Mouse (Mus musculus): Measurements from ENCODE around the gene Gm364. TPM values are rescaled to one million over a fixed set of nuclear protein-coding genes. Genes with fewer than 3 reads are reported as not detected.

Gene Gm364
- total RNA-seq (2021), result not detected
- long read RNA-seq, experiment 1, result 0 reads
- long read RNA-seq, experiment 2, result 0 reads

GRCm38 (mm10) chrX:57408769-57409168 is at the start of gene Gm364:
Gene Gm364 (plus strand): TSS chrX:57409154.
- DNase-seq, result no peak

- DNase-seq, result no peak
These were observed 49.6 kb upstream of the Gm364 start for GRCm38 (mm10) chrX:57359316-57359715.

DNA sequence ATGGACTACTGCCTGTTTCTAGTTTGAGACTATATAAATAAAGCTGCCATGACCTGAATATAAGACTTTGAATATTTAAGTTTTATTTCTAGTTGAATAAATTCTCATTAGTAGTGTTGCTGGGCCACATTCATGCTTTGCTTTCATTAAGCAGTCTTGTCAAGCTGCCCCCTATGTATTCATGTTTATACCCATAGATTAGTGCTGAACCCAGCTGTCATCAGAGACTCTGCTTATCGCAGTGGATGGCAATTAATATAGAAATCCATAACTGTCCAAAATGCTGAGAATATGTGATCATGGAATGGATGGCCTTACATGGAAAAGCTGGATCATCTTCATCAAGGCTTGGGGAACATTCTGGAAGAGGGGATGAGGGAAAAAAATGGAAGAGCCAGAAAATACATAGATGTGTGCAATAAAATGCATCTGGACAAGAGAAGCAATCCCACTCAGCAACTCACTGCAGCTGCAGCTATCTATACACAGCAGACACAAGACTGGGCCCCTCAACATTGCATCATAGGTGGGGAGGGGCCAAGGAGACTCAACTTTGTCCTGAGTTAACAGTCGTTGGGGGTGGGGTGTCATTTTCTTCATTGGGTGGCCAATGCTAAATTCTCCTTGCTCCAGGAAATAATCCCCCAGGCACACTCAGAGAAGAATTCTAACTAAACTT is 43.9 kb upstream of the Gm364 start:
- no peak for DNase-seq

DNA sequence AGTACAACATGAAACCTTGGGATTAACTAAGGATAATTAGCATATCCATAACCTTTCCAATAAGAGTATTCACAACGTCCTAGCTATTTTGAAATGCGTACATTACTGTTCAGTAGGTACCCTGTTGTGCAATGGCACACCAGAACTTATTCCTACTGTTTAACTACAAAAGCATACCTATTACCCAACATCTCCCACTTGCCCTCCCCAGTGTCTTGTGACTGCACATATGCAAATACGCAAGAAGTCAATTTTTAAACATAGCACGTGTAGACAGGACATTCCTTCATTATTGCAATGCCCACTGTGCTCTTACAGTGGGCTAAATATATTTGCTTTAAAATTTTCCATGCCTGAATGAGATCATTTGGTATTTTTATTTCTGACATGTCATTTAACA is 36.0 kb upstream of the Gm364 start:
- no peak for DNase-seq

DNA sequence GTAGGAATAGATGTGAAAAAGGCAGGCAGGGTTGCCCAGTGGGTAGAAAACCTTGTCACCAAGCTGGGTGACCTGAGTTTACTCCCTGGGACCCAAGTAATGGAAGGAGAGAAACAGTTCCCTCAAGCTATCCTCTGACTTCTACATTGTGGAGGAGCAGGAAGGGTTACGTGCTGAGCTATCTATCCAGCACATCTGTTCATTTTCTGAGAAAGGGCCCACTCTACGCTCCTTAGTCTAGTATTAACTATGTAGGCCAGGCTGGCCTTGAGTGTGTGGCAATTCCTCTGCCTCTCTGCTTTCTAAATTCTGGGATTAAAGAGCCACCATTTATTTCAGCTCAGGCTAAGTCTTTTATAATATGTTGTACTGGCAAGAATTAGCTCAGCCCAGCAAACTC is 35.4 kb upstream of the Gm364 start:
- DNase-seq, result no peak

DNA sequence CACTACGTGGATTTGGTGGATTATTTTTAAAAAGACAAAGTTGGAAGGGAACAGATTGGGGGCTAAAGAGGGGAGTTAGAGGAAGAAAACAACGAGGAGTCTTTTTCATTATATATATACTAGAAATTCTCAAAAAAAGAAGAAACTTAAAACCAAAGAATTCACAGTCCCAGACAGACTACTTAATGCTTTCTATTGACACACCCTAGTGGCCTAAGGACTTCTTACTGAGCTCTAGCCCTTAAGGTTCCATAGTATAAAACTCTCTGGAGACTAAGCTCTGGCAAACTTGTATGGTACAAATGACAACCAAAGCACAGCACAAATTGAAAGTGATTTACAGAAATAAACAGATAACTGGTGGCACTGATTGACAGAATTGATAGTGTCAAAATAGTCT is 34.9 kb upstream of the Gm364 start:
- no peak for DNase-seq

GRCm38 (mm10) chrX:57377096-57377495 is 31.9 kb upstream of the Gm364 start:
- no peak for DNase-seq

- no peak for DNase-seq
These were observed 30.4 kb upstream of the Gm364 start for GRCm38 (mm10) chrX:57378579-57378978.

- no peak for DNase-seq
These were observed 28.0 kb upstream of the Gm364 start for GRCm38 (mm10) chrX:57380915-57381314.

GRCm38 (mm10) chrX:57392367-57393246 is 16.3 kb upstream of the Gm364 start, which contains the start of gene Rbmx:
Gene Rbmx (minus strand): TSS chrX:57393036.
- peak; percentile 76 for DNase-seq

GRCm38 (mm10) chrX:57393412-57393811 is 15.5 kb upstream of the Gm364 start:
- no peak for DNase-seq

GRCm38 (mm10) chrX:57401388-57401787 is 7.6 kb upstream of the Gm364 start:
- DNase-seq, result no peak

- no peak for DNase-seq
These were observed 5.3 kb upstream of the Gm364 start for GRCm38 (mm10) chrX:57403651-57404050.

DNA sequence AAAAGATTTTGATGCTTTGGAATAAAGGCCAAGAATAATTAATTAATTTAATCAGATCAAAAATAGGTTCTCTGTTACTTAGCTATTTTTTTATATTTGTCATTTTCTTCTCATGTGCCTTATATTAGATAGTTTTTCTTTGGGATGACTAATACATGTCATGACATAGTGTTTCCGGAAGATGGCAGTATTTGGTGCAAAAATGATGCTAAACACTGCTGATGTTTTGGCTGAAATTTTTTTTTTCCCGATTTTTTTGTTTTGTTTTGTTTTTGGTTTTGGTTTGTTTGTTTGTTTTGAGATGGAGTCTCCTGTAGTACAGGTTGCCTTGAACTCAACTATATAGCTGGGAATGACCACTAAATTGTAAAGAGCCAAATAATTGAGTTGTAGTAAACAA is 22.7 kb downstream of the Gm364 start:
- no peak for DNase-seq

DNA sequence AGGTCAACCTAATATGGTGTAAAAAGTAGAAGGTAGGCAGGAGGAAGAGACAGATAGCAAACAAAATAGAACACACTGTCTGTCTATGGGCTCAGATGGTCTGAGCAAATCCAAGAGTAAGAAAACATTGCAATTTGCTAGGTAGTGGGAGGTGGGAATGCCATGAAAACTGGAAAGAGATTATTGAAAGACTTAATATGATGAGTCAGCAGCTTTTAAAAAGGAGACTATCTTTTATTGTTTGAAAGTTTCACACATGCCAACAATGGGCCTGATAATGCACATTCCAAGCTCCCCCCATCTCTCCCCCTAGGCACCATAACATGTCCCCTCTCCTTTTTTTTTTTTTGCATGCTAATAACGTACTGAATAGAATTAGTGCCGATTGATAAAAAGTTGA is 24.9 kb downstream of the Gm364 start:
- DNase-seq, result no peak

GRCm38 (mm10) chrX:57503634-57504033 is 94.7 kb downstream of the Gm364 start, which contains the start of gene Gpr101:
Gene Gpr101 (minus strand): TSS chrX:57503757.
- no peak for DNase-seq

DNA sequence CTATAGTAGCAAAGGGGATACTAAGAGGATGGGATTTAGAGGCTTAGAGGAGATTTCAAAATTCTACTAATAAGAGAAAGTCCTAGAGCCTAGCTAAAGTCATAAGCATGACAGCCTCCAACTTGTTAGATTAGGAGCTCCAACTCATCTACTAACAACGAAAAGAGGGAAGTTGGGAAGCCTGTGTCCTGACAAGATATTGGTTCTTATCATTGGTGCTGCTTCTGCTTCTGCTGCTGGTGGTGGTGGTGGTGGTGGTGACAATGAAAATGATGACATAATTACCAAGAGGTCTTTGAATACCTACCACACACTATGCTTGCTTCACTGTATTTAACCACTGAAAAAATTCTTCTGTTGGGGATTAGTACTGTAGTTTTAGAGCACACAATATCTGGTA is 97.3 kb downstream of the Gm364 start:
- no peak for DNase-seq

GRCm38 (mm10) chrX:57521117-57522095 is 112.5 kb downstream of the Gm364 start:
- no peak for DNase-seq
